13 mouse cellular contexts compared by ENCODE assay signal in genomic region chr17:47802806-47803205, GRCm38 (mm10). TPM values are rescaled to one million over a fixed set of nuclear protein-coding genes. Genes with fewer than 3 reads are reported as not detected.
DNase-seq lines count a peak whose midpoint lies in the region; ATAC-seq and TF ChIP-seq lines count a peak whose summit lies in the region.
"Had no signal": no experiment of that assay in that cellular context is flagged by ENCODE, and none has a peak within 500 bp of the region (broad histone marks: within the 10 kb centered on the region; RNA-seq: fewer than 3 reads in every experiment).

No protein-coding gene starts in this region.

- no peak overlapping the region for H3K4me2 ChIP-seq in forebrain, embryonic 16.5 days (ENCODE audit: low read length)
- H3K4me2 ChIP-seq: limb, embryonic 15.5 days had no signal

- H3K9me3 ChIP-seq in forebrain, embryonic 10.5 days = no peaks in the 10 kb centered on the region
- no peaks in the 10 kb centered on the region for H3K9me3 ChIP-seq in forebrain, embryonic 16.5 days (ENCODE audit: control insufficient read depth, low read length)
- no peaks in the 10 kb centered on the region for H3K9me3 ChIP-seq in embryonic facial prominence, embryonic 10.5 days
- H3K9me3 ChIP-seq: limb, embryonic 15.5 days had no signal

- H3K36me3 ChIP-seq in forebrain, embryonic 10.5 days (replicated peaks) = no peaks in the 10 kb centered on the region
- H3K36me3 ChIP-seq in forebrain, embryonic 16.5 days (ENCODE audit: control insufficient read depth, insufficient read depth) = no peaks in the 10 kb centered on the region
- no peaks in the 10 kb centered on the region for H3K36me3 ChIP-seq in kidney, adult 2 months (ENCODE audit: control insufficient read depth, insufficient read depth, low read length)
- no peaks in the 10 kb centered on the region for H3K36me3 ChIP-seq in embryonic facial prominence, embryonic 10.5 days (replicated peaks)
- H3K36me3 ChIP-seq: limb, embryonic 15.5 days had no signal

- H3K27me3 ChIP-seq in forebrain, embryonic 10.5 days (ENCODE audit: poor library complexity, severe bottlenecking) = peaks cover 41% of the 10 kb centered on the region
- H3K27me3 ChIP-seq in forebrain, embryonic 16.5 days (replicated peaks; ENCODE audit: control insufficient read depth, insufficient read depth, low read length) = no peaks in the 10 kb centered on the region
- H3K27me3 ChIP-seq in kidney, adult 2 months (replicated peaks; ENCODE audit: control insufficient read depth, insufficient read depth, low read length) = no peaks in the 10 kb centered on the region
- H3K27me3 ChIP-seq in embryonic facial prominence, embryonic 10.5 days (replicated peaks; ENCODE audit: low read depth, poor library complexity, severe bottlenecking) = peaks cover 6% of the 10 kb centered on the region
- H3K27me3 ChIP-seq: limb, embryonic 15.5 days had no signal

- WGBS in forebrain, embryonic 10.5 days = 19% methylated on average over 8 of the region's 8 CpGs
- WGBS in forebrain, embryonic 16.5 days = 14% methylated on average over 8 of the region's 8 CpGs
- 18% methylated on average over 8 of the region's 8 CpGs for WGBS in kidney, adult 2 months
- 9% methylated on average over 8 of the region's 8 CpGs for WGBS in embryonic facial prominence, embryonic 10.5 days

- TF ChIP-seq CTCF in kidney, adult 2 months (conservative IDR thresholded peaks at IDR 0.05; ENCODE audit: insufficient read depth, insufficient read length, low read depth, low read length) = no peak

- peak overlapping the region; percentile 26 for H3K27ac ChIP-seq in forebrain, embryonic 10.5 days
- H3K27ac ChIP-seq in forebrain, embryonic 16.5 days (ENCODE audit: low read length) = no peak overlapping the region
- H3K27ac ChIP-seq in kidney, adult 2 months (ENCODE audit: insufficient read depth, low read depth, low read length) = no peak overlapping the region
- peak overlapping the region; percentile 75 for H3K27ac ChIP-seq in embryonic facial prominence, embryonic 10.5 days (replicated peaks)
- H3K27ac ChIP-seq: limb, embryonic 15.5 days; macrophage had no signal

- no peak overlapping the region for H3K9ac ChIP-seq in forebrain, embryonic 16.5 days (replicated peaks; ENCODE audit: low read depth, low read length)
- H3K9ac ChIP-seq: limb, embryonic 15.5 days had no signal

- DNase-seq in forebrain, embryonic 10.5 days (ENCODE audit: extremely low spot score, low spot score) = no peak
- peak; percentile 49 for DNase-seq in kidney, adult 2 months
- DNase-seq in kidney, adult 11 months = no peak
- DNase-seq in embryonic facial prominence, embryonic 10.5 days (ENCODE audit: low spot score) = peak; percentile 66
- peak; percentile 74 for DNase-seq in kidney, postnatal 14 days
- no peak for DNase-seq in urinary bladder, postnatal 4 days (ENCODE audit: low spot score in 2 of 2)
- no peak for DNase-seq in gastrocnemius, postnatal 10 days
- DNase-seq: right cerebral cortex, postnatal 4 days had no signal

- no peak for ATAC-seq in forebrain, embryonic 16.5 days
- ATAC-seq: hindbrain, embryonic 16.5 days had no signal

- TF ChIP-seq POLR2A in kidney, adult 2 months (IDR thresholded peaks at IDR 0.05; ENCODE audit: low read depth, low read length) = no peak

- H3K4me3 ChIP-seq in forebrain, embryonic 10.5 days = no peak overlapping the region
- H3K4me3 ChIP-seq in forebrain, embryonic 16.5 days (replicated peaks; ENCODE audit: low read length) = no peak overlapping the region
- H3K4me3 ChIP-seq in kidney, adult 2 months (ENCODE audit: insufficient read depth, low read depth, low read length) = no peak overlapping the region
- 0 out of 2 replicates have a peak overlapping the region, but pooled peaks have one; percentile 18 for H3K4me3 ChIP-seq in embryonic facial prominence, embryonic 10.5 days
- H3K4me3 ChIP-seq: limb, embryonic 15.5 days had no signal

- peaks cover 53% of the 10 kb centered on the region for H3K4me1 ChIP-seq in forebrain, embryonic 10.5 days
- H3K4me1 ChIP-seq in forebrain, embryonic 16.5 days (replicated peaks; ENCODE audit: control insufficient read depth, insufficient read depth, low read length) = peaks cover 4% of the 10 kb centered on the region
- H3K4me1 ChIP-seq in kidney, adult 2 months (ENCODE audit: control insufficient read depth, insufficient read depth, low read length) = no peaks in the 10 kb centered on the region
- peaks cover 58% of the 10 kb centered on the region for H3K4me1 ChIP-seq in embryonic facial prominence, embryonic 10.5 days

RNA-seq across cellular contexts. Expression of gene Mdfi, which starts 31.7 kb away (rescaled TPM):
- 13.1 and 13.2 TPM in 2 replicates for polyA plus RNA-seq in forebrain, embryonic 10.5 days (2016; fragmentation: Nextera tagmentation; extraction: Ambion mirVana)
- polyA plus RNA-seq in forebrain, embryonic 16.5 days (2015; fragmentation: Nextera tagmentation; extraction: Ambion mirVana) = 2.0 and 2.5 TPM in 2 replicates
- polyA plus RNA-seq in kidney, adult 2 months (2012; rRNA removed) = 4.9 and 6.6 TPM in 2 replicates
- 21.0 and 25.1 TPM in 2 replicates for polyA plus RNA-seq in embryonic facial prominence, embryonic 10.5 days (2016; fragmentation: Nextera tagmentation; extraction: Ambion mirVana)
- 10 to 100 TPM in 1 of 2 experiments, 1 to 10 TPM in 1; 7.2 to 10.0 TPM for total RNA-seq in gastrocnemius, postnatal 10 days (2021)
- total RNA-seq: MEL had no signal
- polyA plus RNA-seq: macrophage had no signal

Comparison
In these comparisons a context has a peak if more than half of its experiments do, and no peak if none do; other contexts are left out.
1. DNase-seq: peak in kidney, adult 2 months (single experiment), embryonic facial prominence, embryonic 10.5 days (single experiment) and kidney, postnatal 14 days (single experiment); none in forebrain, embryonic 10.5 days (single experiment), kidney, adult 11 months (single experiment), urinary bladder, postnatal 4 days (0 of 2) and gastrocnemius, postnatal 10 days (single experiment).
2. H3K27ac ChIP-seq: peak in forebrain, embryonic 10.5 days (single experiment) and embryonic facial prominence, embryonic 10.5 days (single experiment); none in forebrain, embryonic 16.5 days (single experiment) and kidney, adult 2 months (single experiment).